Mouse (Mus musculus) forebrain, embryonic 15.5 days (tissue): Measurements from ENCODE around the gene Prkd2. TPM values are rescaled to one million over a fixed set of nuclear protein-coding genes. Genes with fewer than 3 reads are reported as not detected.

Experiments
- ATAC-seq: fragments of 200-750 bp; cut with Nextera tagmentation; replicated peaks from 2 replicates; pipeline ENCODE4 v1.8.0; 2017; ENCODE audit warnings: mild to moderate bottlenecking, moderate TSS enrichment, moderate library complexity
- H3K27ac ChIP-seq: fragments of 300-500 bp; sonication (generic); replicated peaks from 2 replicates; pipeline ENCODE4 v1.5.1; 2015; ENCODE audit warnings: mild to moderate bottlenecking, inconsistent platforms
- H3K27me3 ChIP-seq: fragments of 300-500 bp; sonication (generic); 2 replicates; pipeline ENCODE4 v1.6.1; 2015; ENCODE audit warnings: inconsistent platforms
- H3K36me3 ChIP-seq: fragments of 300-500 bp; sonication (generic); 2 replicates; pipeline ENCODE4 v1.6.1; 2015; ENCODE audit warnings: mild to moderate bottlenecking, inconsistent platforms
- H3K4me1 ChIP-seq: fragments of 300-500 bp; sonication (generic); 2 replicates; pipeline ENCODE4 v1.6.1; 2015; ENCODE audit warnings: inconsistent platforms
- H3K4me2 ChIP-seq: fragments of 300-500 bp; sonication (generic); replicated peaks from 2 replicates; pipeline ENCODE4 v1.6.1; 2015; ENCODE audit warnings: mild to moderate bottlenecking, inconsistent platforms
- H3K4me3 ChIP-seq: fragments of 300-500 bp; sonication (generic); 2 replicates; pipeline ENCODE4 v1.5.1; 2015; ENCODE audit warnings: mild to moderate bottlenecking, inconsistent platforms
- H3K9ac ChIP-seq: fragments of 300-500 bp; sonication (generic); replicated peaks from 2 replicates; pipeline ENCODE4 v1.6.1; 2015; ENCODE audit warnings: mild to moderate bottlenecking, inconsistent platforms
- H3K9me3 ChIP-seq: fragments of 300-500 bp; sonication (generic); 2 replicates; pipeline ENCODE4 v1.6.1; 2016; ENCODE audit warnings: inconsistent platforms
- WGBS: fragments of 180-500 bp; shearing (Covaris S2); methylation state at CpG from one replicate; pipeline ENCODE4 v1.1.7; 2015; ENCODE audit warnings: mixed read lengths; 5-methylcytosine and 5-hydroxymethylcytosine counted together
- polyA plus RNA-seq: library from polyadenylated mRNA; unstranded; fragments of >200 nt; fragmentation: Nextera tagmentation; extraction: Ambion mirVana; gene quantifications from 2 replicates; pipeline ENCODE4 v1.2.1, GENCODE M21; 2015

Gene Prkd2
- polyA plus RNA-seq, 1 experiment from 2014 or later = 8.0 TPM

DNA sequence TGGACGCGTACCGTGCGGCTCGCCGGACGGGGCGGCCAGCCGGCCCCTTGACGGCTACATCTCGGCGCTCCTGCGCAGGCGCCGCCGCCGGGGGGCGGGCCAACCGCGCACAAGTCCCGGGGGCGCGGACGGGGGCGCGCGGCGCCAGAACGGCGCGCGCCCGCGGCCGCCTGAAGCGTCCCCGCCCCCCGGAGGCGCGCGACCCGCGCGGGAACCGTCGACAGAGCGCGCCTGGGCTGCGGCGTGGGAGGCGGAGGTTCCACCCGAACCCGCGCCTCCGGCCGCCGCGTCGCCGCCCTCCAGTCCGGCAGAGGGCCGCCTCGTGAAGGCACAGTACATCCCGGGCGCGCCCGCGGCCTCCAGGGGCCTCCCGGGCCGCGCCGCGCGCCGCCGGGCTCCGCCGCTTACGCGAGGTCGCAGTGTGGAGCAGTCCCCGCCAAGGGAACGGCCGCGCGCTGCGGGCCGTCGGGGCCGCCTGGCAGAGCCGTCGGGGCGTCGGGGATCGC lies 42.6 kb downstream of the Prkd2 start:
- Histone ChIP-seq H3K4me1 (0 out of 2 replicates have a peak, but pooled peaks cover 4% of the 10 kb centered on the region), H3K4me2 (peak overlapping the region; percentile 27), H3K9me3 (peaks cover 4% of the 10 kb centered on the region; the same call in 1 of the 2 replicates), H3K27ac (no peak overlapping the region), H3K36me3 (peaks cover 9% of the 10 kb centered on the region), H3K4me3 (peak overlapping the region; percentile 35), H3K9ac (no peak overlapping the region), H3K27me3 (peaks cover 27% of the 10 kb centered on the region)
- 9% methylated on average over 85 of the region's 95 CpGs for WGBS
- peak; percentile 31; the same call in 1 of the 2 replicates for ATAC-seq

DNA sequence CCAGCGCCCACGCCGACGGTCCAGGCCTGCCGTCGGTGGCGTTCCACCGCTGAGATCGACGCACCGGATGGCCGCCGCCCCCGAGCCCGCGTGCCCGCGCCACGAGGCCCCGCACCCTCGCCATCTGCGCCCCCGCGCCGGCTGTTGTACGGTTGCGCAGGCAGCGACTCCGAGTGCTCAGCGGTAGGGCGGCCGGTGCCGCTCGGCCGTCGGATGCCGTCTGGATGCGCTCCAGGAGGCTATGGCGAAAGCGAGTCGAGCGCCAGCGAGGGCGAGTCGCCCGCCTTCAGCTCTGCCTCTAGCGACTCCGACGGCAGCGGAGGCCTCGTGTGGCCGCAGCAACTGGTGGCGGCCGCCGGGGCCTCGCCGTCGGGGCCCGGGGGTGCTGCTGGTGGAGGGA lies 43.2 kb downstream of the Prkd2 start:
- Histone ChIP-seq H3K9me3 (peaks cover 4% of the 10 kb centered on the region; the same call in 1 of the 2 replicates), H3K27ac (no peak overlapping the region), H3K27me3 (peaks cover 27% of the 10 kb centered on the region), H3K4me1 (peaks cover 2% of the 10 kb centered on the region), H3K36me3 (peaks cover 9% of the 10 kb centered on the region), H3K4me2 (no peak overlapping the region), H3K4me3 (peak overlapping the region; percentile 35), H3K9ac (no peak overlapping the region)
- no peak for ATAC-seq
- WGBS = 46% methylated on average over 56 of the region's 59 CpGs

GRCm38 (mm10) chr7:16890536-16890935 lies 47.8 kb downstream of the Prkd2 start:
- ATAC-seq = no peak
- peaks cover 8% of the 10 kb centered on the region for H3K36me3 ChIP-seq
- H3K27ac ChIP-seq = no peak overlapping the region
- peaks cover 31% of the 10 kb centered on the region for H3K4me1 ChIP-seq
- H3K4me3 ChIP-seq = no peak overlapping the region
- no peak overlapping the region for H3K9ac ChIP-seq
- H3K9me3 ChIP-seq = peaks cover 4% of the 10 kb centered on the region; the same call in 1 of the 2 replicates
- H3K27me3 ChIP-seq = peaks cover 22% of the 10 kb centered on the region; the same call in 1 of the 2 replicates
- 33% methylated on average over 6 of the region's 6 CpGs for WGBS
- H3K4me2 ChIP-seq = no peak overlapping the region

- no peak overlapping the region for H3K4me3 ChIP-seq
- peaks cover 2% of the 10 kb centered on the region; the same call in 1 of the 2 replicates for H3K9me3 ChIP-seq
- H3K4me2 ChIP-seq = peak overlapping the region; percentile 57
- H3K27me3 ChIP-seq = peaks cover 18% of the 10 kb centered on the region; the same call in 1 of the 2 replicates
- peaks cover 32% of the 10 kb centered on the region for H3K4me1 ChIP-seq
- no peak for ATAC-seq
- no peak overlapping the region for H3K27ac ChIP-seq
- peaks cover 4% of the 10 kb centered on the region for H3K36me3 ChIP-seq
- WGBS = 3% methylated on average over 23 of the region's 23 CpGs
- no peak overlapping the region for H3K9ac ChIP-seq
These were observed 48.2 kb downstream of the Prkd2 start for GRCm38 (mm10) chr7:16890944-16891343.

- peak within 1 kb of the TSS; percentile 36 for H3K9ac ChIP-seq
- peaks cover 12% of the 10 kb centered on the region; the same call in 1 of the 2 replicates for H3K27me3 ChIP-seq
- peak within 1 kb of the TSS; percentile 57 for H3K4me2 ChIP-seq
- no peaks in the 10 kb centered on the region for H3K9me3 ChIP-seq
- no peaks in the 10 kb centered on the region for H3K36me3 ChIP-seq
- H3K4me3 ChIP-seq = peak within 1 kb of the TSS; percentile 36
- 0 out of 2 replicates have a peak within 1 kb of the TSS, but pooled peaks have one; percentile 35 for H3K27ac ChIP-seq
- H3K4me1 ChIP-seq = peaks cover 32% of the 10 kb centered on the region
- peak; percentile 67 for ATAC-seq
- WGBS = under 1% methylated on average over 30 of the region's 30 CpGs
These were observed 49.1 kb downstream of the Prkd2 start, which contains the start of gene Gng8 for GRCm38 (mm10) chr7:16891641-16892351. Gng8 (plus strand) TSS chr7:16891786.

DNA sequence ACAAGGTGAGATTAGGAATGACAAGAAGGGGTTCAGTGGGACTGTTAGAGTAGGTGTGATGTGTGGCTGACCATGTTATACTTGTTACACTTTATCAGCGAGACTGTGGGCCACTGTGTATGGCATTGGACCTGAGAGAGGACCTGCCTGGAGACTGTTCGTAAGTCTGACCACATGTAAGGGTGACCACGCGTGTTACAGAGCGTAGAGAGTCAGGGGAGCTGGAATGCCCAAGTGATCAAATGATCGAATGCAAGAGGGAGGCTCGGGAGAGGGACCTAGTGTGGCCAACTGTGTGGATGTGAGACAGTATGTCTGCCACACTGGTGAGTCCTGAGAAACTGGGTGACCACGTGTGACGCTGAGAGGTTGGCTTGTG lies 49.6 kb downstream of the Prkd2 start:
- Histone ChIP-seq H3K4me1 (peaks cover 32% of the 10 kb centered on the region), H3K4me3 (peak overlapping the region; percentile 36; the same call in 1 of the 2 replicates), H3K27ac (no peak overlapping the region), H3K9me3 (no peaks in the 10 kb centered on the region), H3K27me3 (peaks cover 12% of the 10 kb centered on the region; the same call in 1 of the 2 replicates), H3K4me2 (peak overlapping the region; percentile 57; the same call in 1 of the 2 replicates), H3K9ac (no peak overlapping the region), H3K36me3 (no peaks in the 10 kb centered on the region)
- WGBS = 47% methylated on average over 9 of the region's 9 CpGs
- ATAC-seq = no peak; the same call in 1 of the 2 replicates

DNA sequence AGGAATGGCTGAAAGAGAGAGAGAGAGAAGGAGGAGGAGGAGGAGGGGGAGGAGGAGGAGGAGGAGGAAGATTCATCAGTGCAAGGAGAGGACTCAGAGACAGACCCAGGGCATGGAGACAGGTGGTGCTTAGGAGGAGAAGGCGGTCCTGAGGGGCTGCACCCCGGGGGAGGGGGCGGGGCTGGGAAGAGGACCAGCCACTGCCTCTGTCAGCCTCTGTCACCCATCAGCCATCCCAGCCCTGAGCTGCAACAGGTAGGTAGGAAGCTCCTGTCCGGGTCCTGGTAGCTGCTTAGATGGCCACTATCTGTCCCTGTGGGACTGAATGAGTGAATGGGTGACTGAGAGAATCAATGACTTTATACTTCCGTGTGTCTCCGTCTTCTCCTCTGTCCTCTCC lies 50.9 kb downstream of the Prkd2 start:
- H3K9ac ChIP-seq = no peak overlapping the region
- H3K9me3 ChIP-seq = no peaks in the 10 kb centered on the region
- no peak overlapping the region for H3K27ac ChIP-seq
- no peaks in the 10 kb centered on the region for H3K36me3 ChIP-seq
- WGBS = 1% methylated on average over 5 of the region's 6 CpGs
- ATAC-seq = no peak
- no peak overlapping the region for H3K4me3 ChIP-seq
- H3K27me3 ChIP-seq = peaks cover 12% of the 10 kb centered on the region; the same call in 1 of the 2 replicates
- H3K4me1 ChIP-seq = peaks cover 32% of the 10 kb centered on the region
- H3K4me2 ChIP-seq = no peak overlapping the region

GRCm38 (mm10) chr7:16894279-16894678 lies 51.6 kb downstream of the Prkd2 start:
- Histone ChIP-seq H3K4me3 (no peak overlapping the region), H3K27me3 (peaks cover 12% of the 10 kb centered on the region; the same call in 1 of the 2 replicates), H3K9ac (no peak overlapping the region), H3K27ac (no peak overlapping the region), H3K9me3 (no peaks in the 10 kb centered on the region), H3K4me1 (peaks cover 32% of the 10 kb centered on the region), H3K36me3 (no peaks in the 10 kb centered on the region), H3K4me2 (peak overlapping the region; percentile 47; the same call in 1 of the 2 replicates)
- peak; percentile 52 for ATAC-seq
- 0% methylated on average over 4 of the region's 4 CpGs for WGBS

DNA sequence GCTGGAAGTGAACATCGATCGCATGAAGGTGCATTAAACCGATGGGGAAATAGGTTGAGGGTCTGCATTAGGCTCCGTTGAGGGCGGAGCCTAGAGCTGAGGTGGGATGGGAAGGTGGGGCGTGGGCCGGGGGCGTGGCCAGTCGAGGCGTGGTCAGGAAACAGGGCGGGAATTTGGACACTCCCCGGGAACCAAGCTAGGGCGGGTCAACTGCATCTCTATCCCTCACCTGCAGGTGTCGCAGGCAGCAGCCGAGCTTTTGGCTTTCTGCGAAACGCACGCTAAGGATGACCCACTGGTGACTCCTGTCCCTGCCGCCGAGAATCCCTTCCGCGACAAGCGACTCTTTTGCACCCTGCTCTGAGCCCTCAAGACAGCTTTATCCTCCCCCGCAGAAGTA lies 52.3 kb downstream of the Prkd2 start:
- Histone ChIP-seq H3K4me2 (peak overlapping the region; percentile 47), H3K4me3 (peak overlapping the region; percentile 26), H3K27ac (no peak overlapping the region), H3K4me1 (peaks cover 32% of the 10 kb centered on the region), H3K9ac (no peak overlapping the region; the same call in 1 of the 2 replicates), H3K9me3 (no peaks in the 10 kb centered on the region), H3K27me3 (peaks cover 12% of the 10 kb centered on the region; the same call in 1 of the 2 replicates), H3K36me3 (no peaks in the 10 kb centered on the region)
- WGBS = 0% methylated on average over 24 of the region's 24 CpGs
- ATAC-seq = peak; percentile 36

GRCm38 (mm10) chr7:16895511-16895910 lies 52.8 kb downstream of the Prkd2 start:
- Histone ChIP-seq H3K36me3 (no peaks in the 10 kb centered on the region), H3K27ac (no peak overlapping the region), H3K27me3 (peaks cover 12% of the 10 kb centered on the region; the same call in 1 of the 2 replicates), H3K4me2 (peak overlapping the region; percentile 47), H3K4me3 (no peak overlapping the region), H3K9ac (no peak overlapping the region), H3K9me3 (no peaks in the 10 kb centered on the region), H3K4me1 (peaks cover 32% of the 10 kb centered on the region)
- ATAC-seq = no peak
- 30% methylated on average over 10 of the region's 10 CpGs for WGBS

DNA sequence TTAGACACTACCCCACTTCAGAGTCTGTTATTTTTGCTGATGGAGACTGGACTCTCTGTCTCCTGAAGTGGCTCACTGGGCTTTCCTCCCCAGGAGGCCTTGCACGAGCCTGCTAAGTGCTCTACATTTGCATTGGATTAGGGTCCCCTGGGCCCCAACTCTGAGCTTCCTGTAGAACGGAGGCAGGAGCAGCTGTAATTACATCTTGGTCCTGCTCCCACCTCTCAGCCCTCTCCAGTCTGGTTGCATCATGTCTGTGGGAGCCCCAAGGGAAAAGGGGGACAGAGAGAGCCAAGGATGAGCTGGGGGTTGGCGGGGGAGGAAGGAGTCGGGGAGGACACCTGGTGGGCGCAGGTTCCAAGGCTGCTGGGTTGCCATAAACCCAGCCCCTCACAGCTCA lies 57.8 kb downstream of the Prkd2 start:
- WGBS = 18% methylated on average over 5 of the region's 5 CpGs
- Histone ChIP-seq H3K4me3 (no peak overlapping the region), H3K4me2 (no peak overlapping the region), H3K36me3 (no peaks in the 10 kb centered on the region), H3K9ac (no peak overlapping the region), H3K4me1 (peaks cover under 1% of the 10 kb centered on the region), H3K27me3 (no peaks in the 10 kb centered on the region), H3K9me3 (no peaks in the 10 kb centered on the region), H3K27ac (no peak overlapping the region)
- no peak for ATAC-seq

- 86% methylated on average over 2 of the region's 2 CpGs for WGBS
- H3K4me3 ChIP-seq = no peak overlapping the region
These were observed 60.8 kb downstream of the Prkd2 start for GRCm38 (mm10) chr7:16903439-16903955.

More at GRCm38 (mm10) chr7:16903439-16903955, 60.8 kb downstream of the Prkd2 start:
- no peaks in the 10 kb centered on the region for H3K4me1 ChIP-seq
- no peaks in the 10 kb centered on the region for H3K36me3 ChIP-seq
- H3K4me2 ChIP-seq = no peak overlapping the region
- H3K27ac ChIP-seq = no peak overlapping the region
- no peaks in the 10 kb centered on the region for H3K9me3 ChIP-seq
- ATAC-seq = no peak
- H3K9ac ChIP-seq = no peak overlapping the region
- no peaks in the 10 kb centered on the region for H3K27me3 ChIP-seq
